Mouse (Mus musculus) right cerebral cortex, postnatal 36 days (tissue): ENCODE data around the gene Tex26.

Experiments
- DNase-seq, 2 experiments: peaks; one replicate each; pipeline ENCODE4 v3.0.0; 2022; ENCODE audit warnings: low spot score in 2 of 2, mixed read lengths in 1 of 2

Gene Tex26

DNA sequence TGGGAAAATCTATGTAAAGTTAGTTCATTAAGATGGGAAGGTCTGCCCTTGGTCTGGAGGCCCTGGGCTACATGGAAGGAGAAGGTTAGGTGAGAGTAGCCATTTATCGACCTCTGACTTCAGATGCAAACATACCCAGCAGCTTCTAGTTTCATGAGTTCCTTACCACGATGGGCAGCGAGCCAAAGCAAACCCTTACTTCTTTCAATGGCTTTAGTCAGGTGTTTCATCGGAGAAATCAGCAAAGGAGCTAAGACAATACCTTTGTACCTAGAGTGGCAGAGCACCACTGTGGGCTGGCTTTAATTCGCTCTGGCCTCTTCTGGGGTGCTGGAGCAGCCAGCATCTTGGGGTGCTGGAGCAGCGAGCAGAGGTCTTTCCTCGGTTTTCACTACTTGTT is 5.8 kb upstream of the Tex26 start:
- no peak for DNase-seq

DNA sequence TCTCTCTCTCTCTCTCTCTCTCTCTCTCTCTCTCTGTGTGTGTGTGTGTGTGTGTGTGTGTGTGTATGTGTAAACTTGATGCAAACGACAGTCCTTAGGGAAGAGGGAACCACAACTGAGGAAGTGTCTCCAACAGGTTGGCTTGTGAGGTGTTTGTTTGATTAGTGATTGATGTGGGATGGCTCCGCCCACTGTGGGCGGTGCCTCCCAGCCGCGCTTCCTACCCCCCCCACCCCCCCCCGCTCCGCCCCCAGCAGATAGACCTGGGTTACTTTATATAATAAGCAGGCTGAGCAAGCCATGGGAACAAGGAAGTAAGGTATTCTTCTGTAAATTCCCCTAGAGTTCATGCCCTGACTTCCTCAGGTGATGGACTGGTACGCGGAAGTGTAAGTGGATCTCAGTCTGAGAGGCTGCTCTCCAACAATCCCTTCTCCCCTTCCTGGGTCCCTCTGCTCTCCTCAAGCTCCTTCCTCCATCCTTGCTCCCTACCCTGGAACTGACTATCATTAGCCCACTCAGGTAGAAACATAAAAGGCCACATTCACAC is 5.2 kb upstream of the Tex26 start:
- DNase-seq = no peak

DNA sequence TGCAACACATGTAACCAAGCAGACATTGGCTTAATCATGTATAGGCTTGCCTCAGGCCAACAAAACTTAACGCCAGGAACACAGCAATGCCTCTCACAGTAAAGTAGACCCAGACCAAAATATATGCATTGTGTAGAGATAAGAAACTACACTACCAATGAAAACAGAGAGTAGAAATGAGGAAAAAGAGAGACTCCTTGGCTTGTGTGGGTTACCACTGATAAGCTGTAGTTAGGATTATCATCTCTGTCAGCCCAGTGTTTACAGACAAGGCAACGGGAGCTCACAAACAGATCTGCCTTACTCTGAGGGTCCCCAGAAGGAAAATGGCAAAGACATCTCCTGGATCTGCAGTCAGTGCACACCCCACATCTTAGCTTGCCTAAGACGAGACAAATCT is 2.9 kb upstream of the Tex26 start:
- DNase-seq = no peak

DNA sequence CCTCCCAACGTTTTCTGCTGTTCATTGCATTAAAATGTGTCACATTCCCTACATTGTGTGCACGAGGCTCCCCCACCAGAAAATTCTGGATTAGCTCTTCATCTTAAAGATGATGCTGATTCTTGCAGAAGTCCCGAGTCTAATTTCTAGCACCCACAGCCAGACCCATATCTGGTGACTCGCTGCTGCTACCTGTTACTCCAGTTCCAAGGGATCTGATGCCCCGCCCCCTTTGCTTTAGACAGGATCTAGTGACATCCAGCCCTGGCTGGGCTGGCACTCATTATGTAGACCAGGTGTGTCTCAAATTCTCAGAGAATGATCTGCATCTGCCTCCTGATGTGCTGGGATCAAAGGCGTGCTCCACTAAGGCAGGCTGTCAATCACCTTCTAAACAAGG is 2.3 kb upstream of the Tex26 start:
- no peak for DNase-seq

DNA sequence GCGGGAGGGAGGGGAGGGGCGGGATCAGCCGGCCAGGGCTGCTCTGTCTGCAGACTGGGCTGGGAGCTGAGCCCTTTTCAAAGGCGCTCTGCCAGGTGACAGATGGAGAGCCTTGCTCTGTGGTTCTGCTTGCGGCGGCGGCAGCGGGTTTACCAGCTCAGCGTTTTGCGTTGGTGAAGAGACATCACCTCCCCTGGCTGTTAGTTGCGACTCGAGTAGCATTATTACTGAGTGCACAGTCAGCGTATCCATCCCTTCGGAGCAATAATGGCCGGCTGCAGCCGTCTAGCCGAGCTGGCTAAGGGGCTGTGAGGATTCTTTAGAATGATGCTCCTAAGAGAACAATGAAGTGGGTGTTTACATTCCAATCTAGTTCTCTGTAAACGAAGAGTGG is 717 bp downstream of the Tex26 start:
- peak; percentile 65 to 73 for DNase-seq

DNA sequence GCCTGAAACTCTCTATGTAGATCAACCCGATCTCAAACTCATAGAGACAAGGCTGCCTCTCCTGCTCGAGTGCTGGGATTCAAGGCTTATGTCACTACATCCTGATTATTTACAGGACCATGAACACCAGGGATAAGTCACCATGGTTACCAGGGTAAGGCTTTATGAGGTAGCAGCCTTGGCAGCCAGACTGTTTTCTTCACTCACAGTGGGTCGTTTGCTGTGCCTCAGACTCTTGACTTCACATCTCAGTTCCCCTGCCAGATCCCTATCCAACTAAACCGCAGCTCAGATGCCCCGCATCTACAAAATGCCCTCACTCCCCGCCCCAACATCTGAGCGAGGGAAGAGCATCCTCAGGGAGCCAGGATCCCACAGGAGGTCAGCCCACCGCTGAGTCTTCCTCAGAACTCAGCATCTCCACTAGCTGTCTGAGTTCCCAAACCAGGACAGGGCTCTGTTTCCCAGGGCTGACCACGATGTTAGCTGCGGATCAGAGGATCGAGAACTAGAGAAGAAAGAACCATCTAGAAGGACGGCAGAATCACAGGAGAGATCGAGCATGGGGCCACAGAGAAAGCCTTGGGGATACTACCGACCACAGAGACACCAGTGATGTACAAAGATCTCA is 2.3 kb downstream of the Tex26 start:
- DNase-seq = no peak

DNA sequence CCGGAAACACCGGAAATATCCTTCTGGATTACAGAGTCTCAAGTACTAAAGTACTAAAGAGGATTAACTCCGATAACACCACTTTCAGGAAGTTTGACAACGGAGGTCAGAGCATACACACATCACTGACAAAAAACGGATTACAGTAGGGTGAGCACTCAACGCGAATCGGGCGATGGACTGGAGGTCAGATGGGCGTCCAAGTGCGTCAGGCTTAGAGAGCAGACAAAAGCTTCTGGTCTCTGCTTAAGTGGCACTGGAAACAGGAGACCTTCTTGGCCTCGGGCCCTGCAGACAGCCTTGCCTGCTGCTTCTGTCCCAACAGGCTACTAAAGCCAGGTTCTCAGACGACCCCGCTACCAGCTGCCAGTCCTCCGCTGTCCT is 2.8 kb downstream of the Tex26 start:
- DNase-seq = no peak

DNA sequence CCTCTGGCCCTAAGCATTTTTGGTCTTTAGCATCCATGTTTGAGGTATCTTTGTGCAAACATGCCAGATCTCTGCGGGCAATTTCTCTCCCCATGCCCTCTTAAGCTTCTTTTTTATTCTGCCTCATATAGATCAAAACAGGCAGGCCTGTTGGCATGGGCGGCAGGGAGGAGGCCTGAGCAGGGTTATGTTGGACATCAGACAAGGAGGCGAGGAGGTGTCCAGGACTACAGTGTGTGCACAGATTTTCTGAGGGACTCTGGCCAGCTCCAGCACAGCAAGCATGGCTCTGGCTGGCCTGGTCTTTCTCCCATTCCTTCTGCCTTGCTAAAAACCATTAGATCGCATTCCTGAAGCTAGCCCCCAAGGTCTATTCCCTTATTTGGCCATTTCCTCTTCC is 5.0 kb downstream of the Tex26 start:
- DNase-seq = no peak

DNA sequence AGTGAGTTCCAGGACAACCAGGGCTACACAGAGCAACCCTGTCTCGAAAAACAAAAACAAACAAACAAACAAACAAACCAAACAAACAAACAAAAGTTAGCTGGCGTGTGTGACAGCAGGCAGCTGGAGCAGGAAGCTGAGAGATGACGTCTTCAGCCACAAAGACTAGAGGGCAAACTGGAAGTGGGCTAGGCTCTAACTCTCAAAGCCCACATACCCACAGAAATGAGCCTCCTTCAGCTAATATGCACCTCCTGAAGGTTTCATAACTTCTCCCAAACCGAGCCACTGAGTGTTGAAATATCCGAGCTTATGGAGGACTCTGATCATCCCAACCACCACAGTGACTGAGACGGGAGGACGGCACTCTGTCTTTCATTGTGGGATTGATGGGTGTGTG is 7.0 kb downstream of the Tex26 start:
- DNase-seq = no peak

DNA sequence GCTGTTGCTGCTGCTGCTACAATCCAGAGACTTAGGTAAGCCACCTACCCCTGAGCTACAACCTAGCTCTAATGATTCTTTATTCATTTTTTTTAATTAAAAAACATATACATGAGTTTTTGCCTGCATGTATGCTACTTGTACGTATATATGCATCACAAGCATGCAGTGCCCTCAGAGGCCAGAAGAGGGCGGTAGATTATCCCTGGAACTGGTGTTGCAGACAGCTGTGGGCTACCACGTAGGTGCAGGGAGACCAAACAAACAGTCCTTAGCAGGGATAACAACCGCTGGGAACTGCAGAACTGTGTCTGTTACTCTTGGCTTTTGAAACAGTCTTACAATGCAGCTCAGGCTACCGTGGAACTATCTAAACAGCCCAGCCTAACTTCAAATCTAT is 8.3 kb downstream of the Tex26 start:
- DNase-seq = no peak

DNA sequence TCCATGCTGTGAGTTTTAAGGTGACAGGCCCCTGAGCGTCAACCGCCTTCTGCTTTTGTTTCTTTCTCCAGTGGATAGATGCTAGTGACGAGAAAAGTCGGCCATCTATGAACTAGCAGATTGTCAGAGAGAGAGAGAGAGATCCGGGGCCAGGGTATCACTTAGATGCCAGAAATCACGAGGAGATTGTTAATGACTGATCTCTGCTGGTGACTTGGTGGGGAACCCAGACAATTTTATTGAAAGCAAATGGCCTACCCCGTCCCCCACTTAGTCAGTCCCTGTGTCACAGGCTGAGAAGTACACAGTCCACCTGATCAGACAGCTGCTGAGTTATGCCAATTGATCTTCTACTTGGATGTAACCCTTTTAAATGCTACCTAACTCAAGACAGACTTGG is 9.9 kb downstream of the Tex26 start:
- no peak for DNase-seq

DNA sequence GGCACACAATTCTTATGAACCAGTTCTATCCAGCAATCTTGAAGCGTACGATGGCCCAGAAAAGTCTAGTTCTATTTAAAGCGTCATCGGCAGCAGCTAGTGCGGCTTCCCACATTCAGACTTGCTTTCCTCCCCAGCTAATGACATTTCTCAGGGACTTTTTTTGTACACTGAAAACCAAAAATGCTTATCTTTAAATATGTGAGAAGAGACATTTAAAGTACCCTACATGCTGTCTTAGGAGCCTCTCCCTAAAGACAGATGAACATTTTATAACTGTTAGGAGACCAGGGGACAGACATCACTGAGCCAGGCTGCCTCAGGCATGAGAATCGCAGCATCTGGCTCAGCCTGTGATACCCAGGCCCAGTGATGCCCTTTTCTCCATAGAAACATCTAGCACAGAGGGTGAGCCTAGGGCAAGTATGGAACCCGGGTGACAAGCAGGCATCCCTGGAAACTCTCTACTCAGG is 11.8 kb downstream of the Tex26 start:
- peak; percentile 30 to 58 for DNase-seq

DNA sequence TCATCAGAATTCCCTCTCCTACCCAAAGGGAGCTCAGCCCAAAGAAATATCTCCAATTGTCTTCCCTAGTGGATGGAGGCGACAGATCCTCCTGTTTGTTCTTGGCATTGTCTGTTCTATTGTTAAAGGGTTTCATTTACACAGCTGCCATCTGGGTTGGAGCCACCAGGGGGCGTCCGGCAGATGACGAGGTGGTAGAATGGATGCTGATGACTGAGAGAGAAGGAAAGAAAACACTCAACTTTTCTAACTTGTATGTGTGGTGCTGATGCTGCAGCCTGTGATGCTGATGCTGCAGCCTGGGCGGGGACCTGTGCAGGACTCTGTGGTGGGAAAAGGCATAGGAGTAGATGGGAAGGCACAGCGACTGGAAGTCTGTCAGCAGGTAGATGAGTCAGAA is 14.8 kb downstream of the Tex26 start:
- peak; percentile 41 to 46 for DNase-seq

DNA sequence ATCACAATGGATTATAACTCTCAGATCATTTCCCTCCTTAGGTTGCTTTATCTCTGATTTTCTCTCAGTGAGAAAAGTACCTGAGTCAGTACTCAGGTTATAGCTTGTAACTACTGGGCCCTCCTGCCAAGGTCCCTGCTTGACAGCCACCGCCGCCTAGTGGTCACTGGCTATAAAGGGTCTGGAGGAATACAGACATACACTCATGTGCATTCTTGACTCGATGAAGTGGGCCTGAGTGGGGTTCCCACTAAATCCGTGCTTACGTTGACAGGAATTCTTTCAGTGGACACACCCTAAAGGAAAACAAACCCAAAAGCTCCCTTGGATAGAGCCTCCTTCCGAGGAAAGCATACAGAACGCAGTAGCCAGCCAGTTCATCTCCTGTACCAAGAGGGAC is 17.1 kb downstream of the Tex26 start:
- no peak for DNase-seq

DNA sequence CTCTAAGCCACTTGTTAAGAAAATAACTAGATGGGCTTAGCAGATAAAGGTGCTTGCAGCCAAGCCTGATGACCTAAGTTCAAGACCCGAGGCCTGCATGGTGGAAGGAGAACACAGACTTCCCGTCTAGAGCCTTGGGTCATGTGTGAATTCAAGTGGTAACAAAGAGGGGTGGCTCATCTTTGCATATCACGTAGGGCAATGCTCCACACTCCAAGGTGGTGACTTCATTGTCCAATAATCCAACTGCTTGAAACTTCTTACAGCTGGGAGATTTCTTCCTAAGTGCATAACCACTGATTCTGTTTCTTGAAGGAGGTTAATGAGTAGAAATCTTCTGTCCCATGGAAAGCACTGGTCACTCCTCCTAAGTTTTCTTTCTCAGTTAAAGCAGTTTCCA is 22.6 kb downstream of the Tex26 start:
- no peak for DNase-seq

DNA sequence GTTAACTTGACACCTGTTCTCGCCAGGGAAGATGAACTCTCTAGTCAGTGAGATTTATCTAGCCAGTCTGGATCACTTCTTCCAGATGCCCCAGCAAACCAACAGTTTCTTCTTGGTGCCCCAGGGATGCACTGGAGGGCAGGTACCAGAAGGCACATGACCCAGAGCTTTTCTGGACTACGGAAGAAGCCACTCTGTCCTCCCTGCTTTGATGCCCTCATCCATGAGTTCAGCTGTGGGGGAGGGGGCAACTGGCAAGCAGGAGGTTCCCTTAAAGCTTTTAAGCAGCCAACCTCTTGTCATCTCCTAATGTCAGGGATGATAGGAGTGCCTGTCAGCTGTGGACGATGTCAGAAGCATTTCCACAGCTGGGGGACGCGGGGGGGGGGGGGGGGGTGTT is 25.8 kb downstream of the Tex26 start:
- DNase-seq = no peak

DNA sequence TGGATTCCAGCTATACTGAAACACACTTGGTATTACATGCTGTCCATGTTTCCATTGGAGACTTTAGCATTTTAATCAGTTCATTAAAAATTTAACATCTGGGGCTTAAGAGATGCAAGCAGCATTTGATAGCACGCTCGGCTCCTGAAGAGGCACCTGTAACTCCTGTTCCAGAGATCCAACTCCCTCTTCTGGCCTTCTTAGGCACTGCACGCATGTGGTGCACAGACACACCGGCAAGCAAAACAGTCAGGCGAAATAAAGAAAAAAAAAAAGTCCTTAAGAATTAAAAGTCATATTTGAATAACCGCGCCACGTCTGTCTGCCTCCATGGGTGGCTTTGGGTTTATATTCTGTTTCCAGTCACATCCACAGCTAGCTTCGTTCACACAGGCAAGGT is 34.7 kb downstream of the Tex26 start:
- no peak for DNase-seq

DNA sequence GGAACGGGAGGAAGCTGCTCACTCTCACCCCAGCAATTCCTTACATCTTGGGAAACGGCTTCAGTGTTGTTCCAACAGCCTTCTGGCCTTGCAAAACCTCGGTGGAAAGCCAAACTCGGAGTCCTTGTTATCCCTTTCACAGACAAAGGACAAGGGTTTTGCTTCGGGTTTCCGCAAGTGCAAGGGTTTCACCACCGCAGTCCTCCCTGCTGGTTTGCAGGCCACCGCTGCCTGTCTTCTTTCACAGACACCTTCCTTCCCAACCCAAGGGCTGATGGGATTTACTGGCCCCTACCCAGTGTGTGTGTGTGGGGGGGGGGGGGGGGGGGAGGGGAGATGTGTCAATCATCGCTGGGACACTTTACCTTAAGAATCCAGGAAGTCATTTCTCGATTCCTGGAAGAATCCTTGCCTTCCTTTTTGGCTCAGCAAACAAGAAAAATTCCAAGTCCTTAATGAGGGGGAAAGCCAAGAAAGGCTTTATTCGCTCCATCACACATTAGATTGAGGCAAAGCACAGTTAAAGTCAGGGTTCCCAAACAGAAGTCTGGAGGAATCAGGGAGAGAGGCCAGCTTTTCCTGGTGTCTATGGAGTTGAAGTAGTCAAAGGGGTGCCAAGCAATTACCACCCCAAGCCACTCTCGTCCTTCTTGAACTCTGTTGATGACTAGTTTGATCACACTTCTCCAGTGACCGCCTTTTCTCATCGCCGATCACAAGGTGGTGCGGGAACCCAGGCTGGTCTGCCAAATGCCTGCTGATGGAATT is 35.4 kb downstream of the Tex26 start:
- DNase-seq = no peak

DNA sequence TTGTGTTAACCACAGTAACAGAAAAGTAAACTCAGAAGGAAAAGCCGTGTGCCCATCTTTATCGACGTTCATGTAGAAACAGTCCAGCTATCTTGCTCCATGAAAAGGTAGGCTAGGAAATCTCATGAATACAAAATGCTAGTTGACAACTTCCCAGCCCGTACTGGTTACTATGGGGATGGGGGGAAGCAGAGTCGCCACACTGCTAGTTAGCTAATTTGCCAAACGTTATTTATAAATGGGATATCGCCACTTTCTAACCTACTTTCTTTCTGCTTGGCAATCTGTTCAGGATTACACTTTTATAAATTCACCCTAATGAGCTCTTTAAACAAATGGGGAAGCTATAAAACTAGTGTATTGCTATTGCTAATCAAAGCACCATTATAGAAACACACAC is 42.5 kb downstream of the Tex26 start:
- DNase-seq = no peak

DNA sequence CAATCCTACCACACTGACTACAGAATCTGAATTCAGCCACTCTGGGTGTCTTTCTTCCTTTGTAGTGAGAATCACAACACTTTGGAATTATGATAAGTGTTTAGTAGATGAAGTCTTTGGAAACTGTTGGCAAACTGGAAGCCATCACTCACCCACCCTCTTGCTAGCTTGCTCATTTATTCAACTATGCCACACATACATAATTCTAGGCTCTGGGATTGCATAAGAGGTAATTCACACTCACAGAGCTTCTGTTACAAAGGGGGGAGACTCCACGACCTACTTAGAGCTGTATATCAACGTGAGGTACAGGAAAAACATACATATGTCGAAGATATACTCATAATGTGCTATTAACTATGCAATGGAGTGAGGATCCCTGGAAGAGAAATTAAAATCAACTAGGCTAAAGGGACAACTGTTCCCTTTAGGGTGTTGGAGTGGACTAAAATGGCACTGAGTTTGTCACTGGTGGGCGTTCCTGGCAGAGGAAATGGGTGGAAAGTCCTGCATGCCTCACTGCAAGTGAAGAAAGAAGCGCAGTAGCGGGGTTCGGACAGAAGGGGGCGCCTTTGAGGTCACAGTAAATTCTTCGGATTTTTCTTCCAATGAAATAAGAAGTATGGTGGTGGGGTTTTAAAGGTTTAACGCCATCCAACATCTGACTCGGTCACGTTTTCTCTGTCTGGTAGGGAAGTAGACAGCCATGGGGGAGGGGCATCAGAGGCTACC is 44.0 kb downstream of the Tex26 start:
- peak in 1 of 2 experiments; percentile 49 for DNase-seq

DNA sequence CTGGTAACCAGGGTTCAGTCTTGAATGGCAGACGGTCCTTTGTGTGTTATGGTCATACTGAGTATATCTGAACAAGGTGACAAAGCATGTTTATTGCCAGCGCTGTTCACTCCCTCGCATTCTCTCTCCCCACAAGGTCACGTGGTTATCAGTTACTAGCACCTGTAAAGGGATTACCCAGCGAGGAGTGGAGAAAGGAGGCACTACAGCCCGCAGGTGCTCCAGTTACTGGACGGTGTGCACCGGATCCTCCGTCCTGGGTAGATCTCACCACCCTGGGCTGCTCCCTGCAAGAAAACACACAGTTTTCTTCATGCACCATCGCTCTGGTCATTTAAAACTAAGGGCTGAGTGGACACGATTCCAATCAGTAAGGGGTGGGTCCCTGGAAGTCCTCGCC is 44.8 kb downstream of the Tex26 start:
- no peak for DNase-seq

DNA sequence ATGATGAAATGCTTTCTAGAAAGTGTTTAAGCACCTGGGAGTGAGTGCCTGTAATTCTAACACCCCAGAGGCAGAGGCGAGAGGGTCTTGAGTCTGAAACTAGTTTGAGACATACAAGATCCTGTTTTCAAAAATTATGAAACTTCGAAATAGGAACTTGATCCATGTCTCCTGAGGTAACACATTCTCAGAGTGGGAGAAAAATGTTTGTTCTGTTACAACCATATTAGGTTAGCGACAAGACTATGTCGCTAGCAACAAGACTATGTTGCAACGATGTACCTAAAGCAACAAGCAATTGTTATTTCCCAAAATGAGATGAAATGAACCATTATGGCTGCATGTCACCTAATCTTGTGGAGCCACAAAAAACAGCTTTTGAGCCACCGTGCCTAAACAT is 46.0 kb downstream of the Tex26 start:
- no peak for DNase-seq
